Mouse (Mus musculus): ENCODE data around the gene Gm18336. TPM values are rescaled to one million over a fixed set of nuclear protein-coding genes. Genes with fewer than 3 reads are reported as not detected.
"Not testable (repeated sequence)": the region's sequence is repeated elsewhere in the genome, so short reads cannot be mapped to it uniquely, and the experiment has no call there.

The Gm18336 gene
- polyA plus RNA-seq (2012; rRNA removed), result 0.40 and 0.41 TPM in 2 replicates

GRCm38 (mm10) chrX:73398636-73399035 is at the start of gene Gm18336:
Gene Gm18336 (minus strand): TSS chrX:73398736.
- not testable (repeated sequence) for H3K4me3 ChIP-seq (replicated peaks; ENCODE audit: insufficient read depth, low read depth, low read length); H3K27me3 ChIP-seq (ENCODE audit: control insufficient read depth, insufficient read depth, low read length); DNase-seq; H3K4me1 ChIP-seq (ENCODE audit: control insufficient read depth, insufficient read depth, low read length); H3K27ac ChIP-seq (ENCODE audit: insufficient read depth, low read length)
- WGBS, result 77% methylated on average over 2 of the region's 2 CpGs

- Histone ChIP-seq H3K27me3 (ENCODE audit: control insufficient read depth, insufficient read depth, low read length) (no peaks in the 10 kb centered on the region), H3K4me1 (ENCODE audit: control insufficient read depth, insufficient read depth, low read length) (no peaks in the 10 kb centered on the region), H3K4me3 (replicated peaks; ENCODE audit: insufficient read depth, low read depth, low read length) (no peak overlapping the region), H3K27ac (ENCODE audit: insufficient read depth, low read length) (no peak overlapping the region)
- 74% methylated on average over 2 of the region's 2 CpGs for WGBS
- no peak for TF ChIP-seq CTCF (IDR thresholded peaks at IDR 0.05; ENCODE audit: borderline replicate concordance, insufficient read depth, low read depth, low read length)
- no peak for TF ChIP-seq POLR2A (IDR thresholded peaks at IDR 0.05; ENCODE audit: borderline replicate concordance, insufficient read depth, low read length)
- DNase-seq, result no peak
These were observed 42.9 kb upstream of the Gm18336 start for GRCm38 (mm10) chrX:73441428-73441827.

GRCm38 (mm10) chrX:73435252-73435651 is 36.7 kb upstream of the Gm18336 start, which contains the start of gene Trex2:
Gene Trex2 (minus strand): TSS chrX:73435344.
- H3K27me3 ChIP-seq (ENCODE audit: control insufficient read depth, insufficient read depth, low read length), result no peaks in the 10 kb centered on the region
- no peak for TF ChIP-seq POLR2A (IDR thresholded peaks at IDR 0.05; ENCODE audit: borderline replicate concordance, insufficient read depth, low read length)
- no peak for TF ChIP-seq CTCF (IDR thresholded peaks at IDR 0.05; ENCODE audit: borderline replicate concordance, insufficient read depth, low read depth, low read length)
- H3K27ac ChIP-seq (ENCODE audit: insufficient read depth, low read length), result no peak within 1 kb of the TSS
- H3K4me3 ChIP-seq (replicated peaks; ENCODE audit: insufficient read depth, low read depth, low read length), result no peak within 1 kb of the TSS
- 81% methylated on average over 11 of the region's 11 CpGs for WGBS
- DNase-seq, result no peak
- no peaks in the 10 kb centered on the region for H3K4me1 ChIP-seq (ENCODE audit: control insufficient read depth, insufficient read depth, low read length)

- no peak for DNase-seq
- Histone ChIP-seq H3K4me1 (ENCODE audit: control insufficient read depth, insufficient read depth, low read length) (no peaks in the 10 kb centered on the region), H3K27me3 (ENCODE audit: control insufficient read depth, insufficient read depth, low read length) (no peaks in the 10 kb centered on the region), H3K27ac (ENCODE audit: insufficient read depth, low read length) (no peak overlapping the region), H3K4me3 (replicated peaks; ENCODE audit: insufficient read depth, low read depth, low read length) (no peak overlapping the region)
- TF ChIP-seq POLR2A (IDR thresholded peaks at IDR 0.05; ENCODE audit: borderline replicate concordance, insufficient read depth, low read length), result no peak
- TF ChIP-seq CTCF (IDR thresholded peaks at IDR 0.05; ENCODE audit: borderline replicate concordance, insufficient read depth, low read depth, low read length), result no peak
- WGBS, result 62% methylated on average over 5 of the region's 5 CpGs
These were observed 34.3 kb upstream of the Gm18336 start for GRCm38 (mm10) chrX:73432850-73433249.

- Histone ChIP-seq H3K4me1 (ENCODE audit: control insufficient read depth, insufficient read depth, low read length) (no peaks in the 10 kb centered on the region), H3K4me3 (replicated peaks; ENCODE audit: insufficient read depth, low read depth, low read length) (no peak overlapping the region), H3K27me3 (ENCODE audit: control insufficient read depth, insufficient read depth, low read length) (no peaks in the 10 kb centered on the region), H3K27ac (ENCODE audit: insufficient read depth, low read length) (no peak overlapping the region)
- DNase-seq, result peak in 1 of 2 experiments; percentile 6
- no peak for TF ChIP-seq POLR2A (IDR thresholded peaks at IDR 0.05; ENCODE audit: borderline replicate concordance, insufficient read depth, low read length)
- TF ChIP-seq CTCF (IDR thresholded peaks at IDR 0.05; ENCODE audit: borderline replicate concordance, insufficient read depth, low read depth, low read length), result no peak
- 78% methylated on average over 2 of the region's 2 CpGs for WGBS
These were observed 31.5 kb upstream of the Gm18336 start for GRCm38 (mm10) chrX:73430036-73430435.

GRCm38 (mm10) chrX:73412767-73413166 is 14.2 kb upstream of the Gm18336 start:
- H3K4me1 ChIP-seq (ENCODE audit: control insufficient read depth, insufficient read depth, low read length), result no peaks in the 10 kb centered on the region
- no peak overlapping the region for H3K27ac ChIP-seq (ENCODE audit: insufficient read depth, low read length)
- no peak for DNase-seq
- TF ChIP-seq CTCF (IDR thresholded peaks at IDR 0.05; ENCODE audit: borderline replicate concordance, insufficient read depth, low read depth, low read length), result no peak
- no peak for TF ChIP-seq POLR2A (IDR thresholded peaks at IDR 0.05; ENCODE audit: borderline replicate concordance, insufficient read depth, low read length)
- no peak overlapping the region for H3K4me3 ChIP-seq (replicated peaks; ENCODE audit: insufficient read depth, low read depth, low read length)
- H3K27me3 ChIP-seq (ENCODE audit: control insufficient read depth, insufficient read depth, low read length), result no peaks in the 10 kb centered on the region
- 62% methylated on average over 1 of the region's 1 CpGs for WGBS

GRCm38 (mm10) chrX:73410880-73411517 is 12.5 kb upstream of the Gm18336 start, which contains the start of gene Zfp92:
Gene Zfp92 (plus strand): TSS chrX:73411096.
- 11% methylated on average over 18 of the region's 20 CpGs for WGBS
- no peak for TF ChIP-seq POLR2A (IDR thresholded peaks at IDR 0.05; ENCODE audit: borderline replicate concordance, insufficient read depth, low read length)
- TF ChIP-seq CTCF (IDR thresholded peaks at IDR 0.05; ENCODE audit: borderline replicate concordance, insufficient read depth, low read depth, low read length), result no peak
- Histone ChIP-seq H3K4me3 (replicated peaks; ENCODE audit: insufficient read depth, low read depth, low read length) (peak within 1 kb of the TSS; percentile 1), H3K27me3 (ENCODE audit: control insufficient read depth, insufficient read depth, low read length) (no peaks in the 10 kb centered on the region), H3K27ac (ENCODE audit: insufficient read depth, low read length) (no peak within 1 kb of the TSS), H3K4me1 (ENCODE audit: control insufficient read depth, insufficient read depth, low read length) (no peaks in the 10 kb centered on the region)
- no peak for DNase-seq

GRCm38 (mm10) chrX:73401616-73402015 is 3.1 kb upstream of the Gm18336 start:
- DNase-seq, result no peak
- 96% methylated on average over 12 of the region's 12 CpGs for WGBS
- no peak overlapping the region for H3K27ac ChIP-seq (ENCODE audit: insufficient read depth, low read length)
- H3K27me3 ChIP-seq (ENCODE audit: control insufficient read depth, insufficient read depth, low read length), result no peaks in the 10 kb centered on the region
- H3K4me1 ChIP-seq (ENCODE audit: control insufficient read depth, insufficient read depth, low read length), result no peaks in the 10 kb centered on the region
- no peak for TF ChIP-seq POLR2A (IDR thresholded peaks at IDR 0.05; ENCODE audit: borderline replicate concordance, insufficient read depth, low read length)
- TF ChIP-seq CTCF (IDR thresholded peaks at IDR 0.05; ENCODE audit: borderline replicate concordance, insufficient read depth, low read depth, low read length), result no peak
- no peak overlapping the region for H3K4me3 ChIP-seq (replicated peaks; ENCODE audit: insufficient read depth, low read depth, low read length)
